Mouse (Mus musculus): ENCODE measurements around the gene Elf1. TPM values are rescaled to one million over a fixed set of nuclear protein-coding genes. Genes with fewer than 3 reads are reported as not detected.

The Elf1 gene
- polyA plus RNA-seq, 1 experiment from 2014 or later, result 19.2 TPM

GRCm38 (mm10) chr14:79506207-79506606 lies 25.2 kb downstream of the Elf1 start:
- Histone ChIP-seq H3K9me3 (replicated peaks; ENCODE audit: control insufficient read depth, low read length) (no peaks in the 10 kb centered on the region), H3K4me1 (ENCODE audit: control insufficient read depth, insufficient read depth, low read length) (peaks cover 23% of the 10 kb centered on the region), H3K27me3 (ENCODE audit: control insufficient read depth, insufficient read depth, low read length) (no peaks in the 10 kb centered on the region), H3K36me3 (ENCODE audit: control insufficient read depth, insufficient read depth, low read length) (no peaks in the 10 kb centered on the region), H3K27ac (ENCODE audit: low read length) (no peak overlapping the region; the same call in 1 of the 2 replicates), H3K4me2 (ENCODE audit: low read depth, low read length) (no peak overlapping the region), H3K9ac (ENCODE audit: low read length) (no peak overlapping the region), H3K4me3 (replicated peaks; ENCODE audit: low read length) (no peak overlapping the region)
- ATAC-seq (ENCODE audit: insufficient read depth, low FRiP score), result no peak
- WGBS, result 69% methylated on average over 9 of the region's 9 CpGs

DNA sequence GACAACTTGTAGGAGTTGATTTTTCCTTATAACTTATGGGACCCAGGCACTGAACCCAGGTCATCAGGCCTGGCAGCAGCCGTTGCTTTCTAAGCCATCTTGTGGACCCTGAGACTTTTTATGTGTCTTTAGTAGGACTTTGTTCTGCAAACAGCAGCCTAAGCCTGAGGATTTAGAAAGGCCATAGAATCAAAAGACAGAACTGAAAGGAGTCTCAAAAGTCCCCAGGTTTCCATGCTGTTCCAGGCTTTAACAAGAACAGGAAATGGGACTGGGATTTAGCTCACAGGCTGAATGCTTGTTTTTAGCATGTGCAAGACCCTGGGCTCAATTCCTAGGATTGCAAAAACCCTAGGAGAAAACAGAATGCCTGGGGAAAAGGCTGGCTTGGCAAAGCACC lies 26.9 kb downstream of the Elf1 start:
- Histone ChIP-seq H3K4me1 (ENCODE audit: control insufficient read depth, insufficient read depth, low read length) (peaks cover 23% of the 10 kb centered on the region), H3K36me3 (ENCODE audit: control insufficient read depth, insufficient read depth, low read length) (no peaks in the 10 kb centered on the region), H3K4me3 (replicated peaks; ENCODE audit: low read length) (no peak overlapping the region), H3K27me3 (ENCODE audit: control insufficient read depth, insufficient read depth, low read length) (no peaks in the 10 kb centered on the region), H3K4me2 (ENCODE audit: low read depth, low read length) (no peak overlapping the region), H3K9me3 (replicated peaks; ENCODE audit: control insufficient read depth, low read length) (no peaks in the 10 kb centered on the region), H3K9ac (ENCODE audit: low read length) (no peak overlapping the region), H3K27ac (ENCODE audit: low read length) (peak overlapping the region; percentile 80)
- WGBS, result 51% methylated on average over 1 of the region's 1 CpGs
- no peak for ATAC-seq (ENCODE audit: insufficient read depth, low FRiP score)

DNA sequence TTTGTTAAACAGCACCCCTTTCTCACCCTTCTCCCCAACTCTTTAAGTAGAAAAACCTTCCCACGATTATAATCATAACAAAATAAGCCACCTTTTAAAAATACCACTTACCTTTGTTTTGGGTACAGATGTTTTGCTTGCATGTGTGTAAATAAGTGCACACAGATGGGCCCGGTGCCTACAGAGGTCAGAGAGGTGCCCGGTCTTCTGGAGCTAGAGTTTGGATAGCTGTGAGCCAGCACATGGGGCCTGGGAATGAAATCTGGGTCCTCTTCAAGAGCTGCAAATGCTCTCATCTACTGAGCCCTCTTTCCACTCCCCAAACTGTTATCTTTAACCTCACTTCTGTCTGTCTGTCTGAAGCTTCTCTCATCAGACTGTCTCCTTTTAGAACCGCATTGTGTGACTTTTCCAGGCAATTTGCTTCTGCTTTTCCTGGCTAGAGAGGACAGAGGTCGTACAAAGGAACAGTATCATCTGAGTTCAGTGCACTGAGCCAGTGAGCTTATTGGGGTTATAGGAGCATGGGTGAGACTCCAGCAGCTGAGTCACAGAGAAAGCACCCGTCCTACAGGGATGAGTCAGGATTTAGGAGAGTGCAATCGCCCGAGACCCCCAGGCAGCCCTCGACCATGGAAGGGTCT lies 27.8 kb downstream of the Elf1 start:
- Histone ChIP-seq H3K27me3 (ENCODE audit: control insufficient read depth, insufficient read depth, low read length) (no peaks in the 10 kb centered on the region), H3K9ac (ENCODE audit: low read length) (no peak overlapping the region), H3K9me3 (replicated peaks; ENCODE audit: control insufficient read depth, low read length) (no peaks in the 10 kb centered on the region), H3K27ac (ENCODE audit: low read length) (no peak overlapping the region), H3K4me2 (ENCODE audit: low read depth, low read length) (no peak overlapping the region), H3K4me3 (replicated peaks; ENCODE audit: low read length) (no peak overlapping the region), H3K36me3 (ENCODE audit: control insufficient read depth, insufficient read depth, low read length) (no peaks in the 10 kb centered on the region), H3K4me1 (ENCODE audit: control insufficient read depth, insufficient read depth, low read length) (peaks cover 15% of the 10 kb centered on the region)
- no peak for ATAC-seq (ENCODE audit: insufficient read depth, low FRiP score)
- 75% methylated on average over 9 of the region's 9 CpGs for WGBS

DNA sequence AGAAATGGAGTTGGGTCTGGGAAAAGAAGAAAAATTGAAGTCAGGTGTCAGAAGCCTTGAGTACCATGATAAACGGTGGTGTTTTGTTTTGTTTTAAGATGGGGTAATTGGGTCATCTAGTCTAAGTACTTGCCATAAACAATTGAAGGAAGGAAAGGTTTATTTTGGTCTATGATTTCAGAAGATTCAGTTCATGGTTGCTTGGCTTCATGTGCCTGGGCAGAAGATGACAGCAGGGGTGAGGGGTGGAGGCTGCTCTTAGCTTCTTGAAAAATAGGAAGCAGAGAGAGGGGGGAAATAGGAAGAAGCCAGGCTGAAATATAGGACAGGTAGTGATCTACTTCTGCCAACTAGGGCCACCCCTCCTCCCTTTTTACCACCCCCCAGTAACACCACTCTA lies 30.5 kb downstream of the Elf1 start:
- no peaks in the 10 kb centered on the region for H3K36me3 ChIP-seq (ENCODE audit: control insufficient read depth, insufficient read depth, low read length)
- no peak overlapping the region for H3K4me2 ChIP-seq (ENCODE audit: low read depth, low read length)
- H3K9me3 ChIP-seq (replicated peaks; ENCODE audit: control insufficient read depth, low read length), result no peaks in the 10 kb centered on the region
- H3K4me1 ChIP-seq (ENCODE audit: control insufficient read depth, insufficient read depth, low read length), result peaks cover 11% of the 10 kb centered on the region
- no peak overlapping the region for H3K9ac ChIP-seq (ENCODE audit: low read length)
- WGBS, result 74% methylated on average over 1 of the region's 1 CpGs
- no peak for ATAC-seq (ENCODE audit: insufficient read depth, low FRiP score)
- H3K4me3 ChIP-seq (replicated peaks; ENCODE audit: low read length), result no peak overlapping the region
- H3K27ac ChIP-seq (ENCODE audit: low read length), result no peak overlapping the region
- no peaks in the 10 kb centered on the region for H3K27me3 ChIP-seq (ENCODE audit: control insufficient read depth, insufficient read depth, low read length)

DNA sequence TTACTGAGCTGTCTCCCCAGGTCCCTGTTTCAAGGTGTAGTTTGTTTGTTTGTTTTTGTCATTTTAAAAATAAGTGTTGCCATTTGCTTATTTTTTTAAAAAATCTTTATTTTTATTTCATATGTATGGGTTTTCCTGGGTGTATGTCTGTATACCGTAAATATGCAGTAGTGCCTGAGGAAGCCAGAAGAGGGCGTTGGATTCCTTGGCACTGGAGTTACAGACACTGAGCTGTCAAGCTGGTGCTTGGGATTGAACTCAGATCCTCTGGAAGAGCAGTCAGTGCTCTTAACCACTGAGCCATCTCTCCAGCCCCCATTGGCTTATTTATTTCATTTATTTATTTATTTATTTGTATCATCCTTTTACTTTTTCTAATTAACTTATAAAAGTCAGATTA lies 33.0 kb downstream of the Elf1 start:
- ATAC-seq (ENCODE audit: insufficient read depth, low FRiP score), result no peak
- H3K9ac ChIP-seq (ENCODE audit: low read length), result no peak overlapping the region
- H3K4me1 ChIP-seq (ENCODE audit: control insufficient read depth, insufficient read depth, low read length), result peaks cover 13% of the 10 kb centered on the region
- H3K27ac ChIP-seq (ENCODE audit: low read length), result peak overlapping the region; percentile 20; the same call in 1 of the 2 replicates
- H3K4me3 ChIP-seq (replicated peaks; ENCODE audit: low read length), result no peak overlapping the region
- no peaks in the 10 kb centered on the region for H3K9me3 ChIP-seq (replicated peaks; ENCODE audit: control insufficient read depth, low read length)
- H3K36me3 ChIP-seq (ENCODE audit: control insufficient read depth, insufficient read depth, low read length), result no peaks in the 10 kb centered on the region
- no peaks in the 10 kb centered on the region for H3K27me3 ChIP-seq (ENCODE audit: control insufficient read depth, insufficient read depth, low read length)
- H3K4me2 ChIP-seq (ENCODE audit: low read depth, low read length), result no peak overlapping the region
- 78% methylated on average over 2 of the region's 2 CpGs for WGBS

- Histone ChIP-seq H3K4me1 (ENCODE audit: control insufficient read depth, insufficient read depth, low read length) (peaks cover 10% of the 10 kb centered on the region), H3K27ac (ENCODE audit: low read length) (peak overlapping the region; percentile 94), H3K9me3 (replicated peaks; ENCODE audit: control insufficient read depth, low read length) (no peaks in the 10 kb centered on the region), H3K27me3 (ENCODE audit: control insufficient read depth, insufficient read depth, low read length) (no peaks in the 10 kb centered on the region), H3K4me3 (replicated peaks; ENCODE audit: low read length) (peak overlapping the region; percentile 46), H3K4me2 (ENCODE audit: low read depth, low read length) (peak overlapping the region; percentile 30), H3K36me3 (ENCODE audit: control insufficient read depth, insufficient read depth, low read length) (no peaks in the 10 kb centered on the region), H3K9ac (ENCODE audit: low read length) (no peak overlapping the region)
- WGBS, result 52% methylated on average over 8 of the region's 8 CpGs
- peak; percentile 86 for ATAC-seq (ENCODE audit: insufficient read depth, low FRiP score)
Measured at GRCm38 (mm10) chr14:79515100-79515499, 34.1 kb downstream of the Elf1 start.

- Histone ChIP-seq H3K4me3 (replicated peaks; ENCODE audit: low read length) (peak overlapping the region; percentile 46), H3K9ac (ENCODE audit: low read length) (peak overlapping the region; percentile 64), H3K27me3 (ENCODE audit: control insufficient read depth, insufficient read depth, low read length) (no peaks in the 10 kb centered on the region), H3K9me3 (replicated peaks; ENCODE audit: control insufficient read depth, low read length) (no peaks in the 10 kb centered on the region), H3K4me1 (ENCODE audit: control insufficient read depth, insufficient read depth, low read length) (peaks cover 10% of the 10 kb centered on the region; the same call in 1 of the 2 replicates), H3K27ac (ENCODE audit: low read length) (peak overlapping the region; percentile 94), H3K4me2 (ENCODE audit: low read depth, low read length) (peak overlapping the region; percentile 54), H3K36me3 (ENCODE audit: control insufficient read depth, insufficient read depth, low read length) (no peaks in the 10 kb centered on the region)
- 47% methylated on average over 8 of the region's 8 CpGs for WGBS
- ATAC-seq (ENCODE audit: insufficient read depth, low FRiP score), result peak; percentile 92
Measured at GRCm38 (mm10) chr14:79515511-79516242, 34.7 kb downstream of the Elf1 start.

GRCm38 (mm10) chr14:79516243-79516610 lies 35.2 kb downstream of the Elf1 start:
- peak overlapping the region; percentile 94 for H3K27ac ChIP-seq (ENCODE audit: low read length)
- ATAC-seq (ENCODE audit: insufficient read depth, low FRiP score), result no peak
- WGBS, result 58% methylated on average over 5 of the region's 5 CpGs
- H3K27me3 ChIP-seq (ENCODE audit: control insufficient read depth, insufficient read depth, low read length), result no peaks in the 10 kb centered on the region
- H3K9me3 ChIP-seq (replicated peaks; ENCODE audit: control insufficient read depth, low read length), result no peaks in the 10 kb centered on the region
- peak overlapping the region; percentile 54 for H3K4me2 ChIP-seq (ENCODE audit: low read depth, low read length)
- H3K36me3 ChIP-seq (ENCODE audit: control insufficient read depth, insufficient read depth, low read length), result no peaks in the 10 kb centered on the region
- peak overlapping the region; percentile 46 for H3K4me3 ChIP-seq (replicated peaks; ENCODE audit: low read length)
- H3K4me1 ChIP-seq (ENCODE audit: control insufficient read depth, insufficient read depth, low read length), result peaks cover 15% of the 10 kb centered on the region
- H3K9ac ChIP-seq (ENCODE audit: low read length), result peak overlapping the region; percentile 56

GRCm38 (mm10) chr14:79516751-79517150 lies 35.8 kb downstream of the Elf1 start:
- no peaks in the 10 kb centered on the region for H3K9me3 ChIP-seq (replicated peaks; ENCODE audit: control insufficient read depth, low read length)
- H3K9ac ChIP-seq (ENCODE audit: low read length), result peak overlapping the region; percentile 43
- H3K4me2 ChIP-seq (ENCODE audit: low read depth, low read length), result peak overlapping the region; percentile 54
- no peak for ATAC-seq (ENCODE audit: insufficient read depth, low FRiP score)
- H3K27ac ChIP-seq (ENCODE audit: low read length), result peak overlapping the region; percentile 94
- H3K27me3 ChIP-seq (ENCODE audit: control insufficient read depth, insufficient read depth, low read length), result no peaks in the 10 kb centered on the region
- H3K36me3 ChIP-seq (ENCODE audit: control insufficient read depth, insufficient read depth, low read length), result no peaks in the 10 kb centered on the region
- WGBS, result 60% methylated on average over 2 of the region's 2 CpGs
- peak overlapping the region; percentile 46 for H3K4me3 ChIP-seq (replicated peaks; ENCODE audit: low read length)
- H3K4me1 ChIP-seq (ENCODE audit: control insufficient read depth, insufficient read depth, low read length), result peaks cover 18% of the 10 kb centered on the region
